Mouse (Mus musculus) heart, adult 2 months (tissue): ENCODE measurements around the gene Rem2. TPM values are rescaled to one million over a fixed set of nuclear protein-coding genes. Genes with fewer than 3 reads are reported as not detected.
A peak's percentile ranks its signal among the peaks of the same experiment; 100 is the strongest.

Experiments
- DNase-seq, 2 experiments: peaks; one replicate each; pipeline ENCODE4 v3.0.0; 2021
- H3K27ac ChIP-seq: fragments of 200-600 bp; 2 replicates; pipeline ENCODE4 v1.8.1; 2022
- H3K27me3 ChIP-seq: fragments of 200-500 bp; 2 replicates; pipeline ENCODE4 v1.6.1; 2012; ENCODE audit warnings: mild to moderate bottlenecking, low read length, inconsistent platforms, mixed read lengths; ENCODE audit not compliant: control insufficient read depth, insufficient read depth
- H3K36me3 ChIP-seq: fragments of 200-500 bp; 2 replicates; pipeline ENCODE4 v1.6.1; 2012; ENCODE audit warnings: low read length, inconsistent platforms; ENCODE audit not compliant: control insufficient read depth, insufficient read depth
- H3K4me1 ChIP-seq: fragments of 200-500 bp; 2 replicates; pipeline ENCODE4 v1.6.1; 2011; ENCODE audit warnings: low read length; ENCODE audit not compliant: control insufficient read depth, insufficient read depth
- H3K4me3 ChIP-seq: fragments of 200-600 bp; 2 replicates; pipeline ENCODE4 v1.8.1; 2022
- H3K79me2 ChIP-seq: fragments of 200-500 bp; replicated peaks from 2 replicates; pipeline ENCODE4 v1.6.1; 2012; ENCODE audit warnings: mild to moderate bottlenecking, inconsistent platforms, low read length, moderate library complexity, mixed read lengths; ENCODE audit not compliant: control insufficient read depth, insufficient read depth
- H3K9ac ChIP-seq: fragments of 200-500 bp; 2 replicates; pipeline ENCODE4 v1.6.1; 2012; ENCODE audit warnings: low read depth, mild to moderate bottlenecking, control low read depth, inconsistent platforms, low read length, mixed read lengths
- CTCF ChIP-seq: fragments of 200-600 bp; IDR thresholded peaks from 2 replicates; pipeline ENCODE4 v1.8.1; 2022; ENCODE audit warnings: antibody characterized with exemption, mild to moderate bottlenecking, moderate library complexity
- EP300 ChIP-seq: fragments of 200-500 bp; IDR thresholded peaks from 2 replicates; pipeline ENCODE4 v1.6.1; 2011; ENCODE audit warnings: low read depth, low read length, control low read depth; ENCODE audit not compliant: insufficient read depth
- POLR2A ChIP-seq: fragments of 200-500 bp; IDR thresholded peaks from 2 replicates; pipeline ENCODE4 v1.6.1; 2011; ENCODE audit warnings: mild to moderate bottlenecking, low read depth, low read length, control low read depth; ENCODE audit not compliant: insufficient read depth
- WGBS: fragments of 180-500 bp; shearing (Covaris S2); methylation state at CpG from one replicate; pipeline ENCODE4 v1.1.7; 2018; 5-methylcytosine and 5-hydroxymethylcytosine counted together
- intact Hi-C: fragments of 180-260 bp; cut with DNase I; formaldehyde crosslinking; loops from one replicate; pipeline ENCODE4 v1.15.1; 2025
- long read RNA-seq: library from polyadenylated mRNA; stranded (forward); transcript quantifications from one replicate; pipeline ENCODE4 v2.0.0, GENCODE M21; 2021
- polyA plus RNA-seq: library from polyadenylated mRNA; depleted of rRNA; stranded (reverse); fragments of >200 nt; gene quantifications from 2 replicates; pipeline ENCODE4 v1.2.3, GENCODE M21; 2012; rRNA removed
- total RNA-seq, 2 experiments: library from RNA; stranded (reverse); gene quantifications; 2 replicates each; pipeline ENCODE4 v1.2.3; 2021

Gene Rem2
- total RNA-seq, result not detected
- not detected in 2 replicates for polyA plus RNA-seq
- long read RNA-seq, result 0 reads

DNA sequence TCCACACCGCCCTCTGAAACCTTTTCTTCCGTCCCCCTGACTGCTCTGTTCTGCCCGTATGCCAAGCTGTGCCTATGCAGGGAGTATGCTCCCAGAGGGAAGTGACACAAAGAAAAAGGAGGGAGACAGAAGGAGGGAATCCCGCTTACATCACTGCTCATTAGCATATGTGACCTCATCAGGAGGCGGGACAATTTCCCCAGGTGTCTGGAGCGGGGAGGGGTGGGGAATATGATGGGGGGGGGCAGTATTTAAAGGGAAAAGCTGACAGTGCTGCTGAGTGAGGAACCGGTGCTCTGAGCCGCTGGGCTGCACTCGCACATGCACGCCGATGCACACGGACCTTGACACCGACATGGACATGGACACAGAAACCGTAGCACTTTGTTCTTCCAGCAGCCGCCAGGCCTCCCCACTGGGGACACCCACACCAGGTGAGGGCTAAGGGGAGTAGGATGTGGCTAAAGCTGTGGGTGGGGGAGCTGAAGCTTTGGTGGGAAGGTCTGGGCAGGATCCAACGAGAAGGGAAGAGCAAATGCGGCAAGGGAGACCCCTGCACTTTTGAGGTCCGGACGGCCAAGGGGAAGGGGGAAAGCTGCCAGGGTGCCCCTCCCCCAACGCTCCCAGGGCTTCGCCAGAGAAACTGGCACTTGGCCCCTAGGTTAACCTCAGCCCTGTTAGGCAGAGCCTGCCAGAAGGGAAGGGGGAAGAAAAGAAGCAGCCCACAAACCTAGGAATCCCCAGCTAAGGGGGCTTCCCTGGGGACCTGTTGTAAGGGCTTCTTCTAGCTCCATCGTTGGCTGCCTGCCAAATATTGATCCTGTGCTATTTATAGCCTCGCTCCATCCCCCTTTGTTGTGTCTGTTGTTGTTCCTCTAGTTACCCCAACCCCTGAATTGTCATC lies at the start of gene Rem2:
Rem2 (plus strand) TSS at position 160 of the 904 bp plus-strand sequence.
- no peak for DNase-seq
- TF ChIP-seq CTCF (no peak), EP300 (no peak), POLR2A (no peak)
- H3K4me3 ChIP-seq, result no peak within 1 kb of the TSS
- 4% methylated on average over 23 of the region's 23 CpGs for WGBS
- H3K27ac ChIP-seq, result no peak within 1 kb of the TSS
- peaks cover 2% of the 10 kb centered on the region; the same call in 1 of the 2 replicates for H3K4me1 ChIP-seq
- H3K27me3 ChIP-seq, result peaks cover 4% of the 10 kb centered on the region
- no peaks in the 10 kb centered on the region for H3K79me2 ChIP-seq
- intact Hi-C loops, result no loop called here
- 0 out of 2 replicates have a peak within 1 kb of the TSS, but pooled peaks have one; percentile 14 for H3K9ac ChIP-seq
- no peaks in the 10 kb centered on the region for H3K36me3 ChIP-seq

DNA sequence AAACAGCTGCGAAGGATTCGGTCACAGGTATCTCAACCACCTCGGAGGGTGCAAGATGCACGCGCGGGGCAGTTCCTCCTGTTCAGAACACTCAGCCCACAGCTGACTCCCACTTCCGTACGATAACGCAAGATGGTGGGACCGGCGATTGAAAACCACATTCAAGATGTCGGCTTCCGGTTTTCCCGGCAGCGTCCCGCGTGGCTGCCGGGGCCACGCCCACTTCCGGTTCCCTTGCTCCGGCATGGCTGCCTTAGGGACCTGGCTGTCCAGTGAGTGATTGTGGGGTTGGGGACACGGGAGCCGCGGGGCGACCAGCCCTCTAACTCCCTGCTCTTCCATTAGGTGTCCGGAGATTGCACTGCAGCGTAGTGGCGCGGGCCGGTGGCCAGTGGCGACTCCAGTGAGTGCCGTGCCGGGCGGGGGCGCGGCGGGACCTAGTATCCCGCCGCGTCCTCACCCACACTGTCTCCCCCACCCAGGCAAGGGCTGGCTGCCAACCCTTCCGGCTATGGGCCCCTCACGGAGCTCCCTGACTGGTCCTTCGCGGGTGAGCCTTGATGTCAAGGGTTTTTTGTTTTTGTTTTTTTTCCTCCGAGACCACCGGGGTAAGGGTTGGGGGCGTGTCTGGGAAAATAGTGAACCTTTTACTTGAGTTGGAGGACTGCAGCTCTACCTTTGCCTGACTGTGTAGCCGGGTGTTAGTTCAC lies 49.1 kb upstream of the Rem2 start, which contains the start of gene Mrpl52:
Mrpl52 (plus strand) TSS at position 221 of the 710 bp plus-strand sequence.
- Histone ChIP-seq H3K4me3 (peak within 1 kb of the TSS; percentile 81), H3K4me1 (peaks cover 7% of the 10 kb centered on the region), H3K27me3 (peaks cover 1% of the 10 kb centered on the region; the same call in 1 of the 2 replicates), H3K9ac (peak within 1 kb of the TSS; percentile 57), H3K36me3 (no peaks in the 10 kb centered on the region), H3K79me2 (no peaks in the 10 kb centered on the region), H3K27ac (peak within 1 kb of the TSS; percentile 81)
- peak; percentile 83; the same call in 1 of the 2 replicates for TF ChIP-seq EP300
- peak; percentile 86 for TF ChIP-seq POLR2A
- no peak for TF ChIP-seq CTCF
- DNase-seq, result peak; percentile 94
- under 1% methylated on average over 48 of the region's 48 CpGs for WGBS
- intact Hi-C loops, result loop anchor here (5.0 kb wide), 2 partner anchors 65 to 170 kb away; partner anchors contain the start of gene Oxa1l

DNA sequence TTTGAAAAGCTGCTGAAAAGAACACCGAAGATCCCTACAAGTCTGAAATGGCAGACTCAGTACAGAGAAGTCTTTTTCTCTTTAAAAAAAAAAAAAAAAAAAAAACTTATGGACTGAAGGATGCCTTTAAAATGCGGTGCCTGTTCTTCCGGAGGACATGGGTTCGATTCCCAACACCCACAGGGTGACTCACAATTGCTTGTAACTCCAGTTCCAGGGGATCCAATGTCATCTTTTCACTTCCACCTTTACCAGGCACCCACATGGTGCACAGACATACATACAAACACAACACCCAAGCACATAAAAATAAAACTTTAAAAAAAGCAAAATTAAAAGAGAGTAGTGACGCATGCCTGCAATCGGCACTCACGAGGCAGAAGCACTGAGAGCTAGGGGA lies 48.2 kb upstream of the Rem2 start:
- Histone ChIP-seq H3K4me1 (peaks cover 7% of the 10 kb centered on the region), H3K9ac (no peak overlapping the region), H3K79me2 (no peaks in the 10 kb centered on the region), H3K27me3 (peaks cover 1% of the 10 kb centered on the region; the same call in 1 of the 2 replicates), H3K27ac (no peak overlapping the region), H3K4me3 (no peak overlapping the region), H3K36me3 (no peaks in the 10 kb centered on the region)
- TF ChIP-seq CTCF (no peak), POLR2A (no peak), EP300 (no peak)
- WGBS, result 82% methylated on average over 7 of the region's 7 CpGs
- intact Hi-C loops, result loop anchor here (5.0 kb wide), 2 partner anchors 65 to 170 kb away; partner anchors contain the start of gene Oxa1l
- no peak for DNase-seq

DNA sequence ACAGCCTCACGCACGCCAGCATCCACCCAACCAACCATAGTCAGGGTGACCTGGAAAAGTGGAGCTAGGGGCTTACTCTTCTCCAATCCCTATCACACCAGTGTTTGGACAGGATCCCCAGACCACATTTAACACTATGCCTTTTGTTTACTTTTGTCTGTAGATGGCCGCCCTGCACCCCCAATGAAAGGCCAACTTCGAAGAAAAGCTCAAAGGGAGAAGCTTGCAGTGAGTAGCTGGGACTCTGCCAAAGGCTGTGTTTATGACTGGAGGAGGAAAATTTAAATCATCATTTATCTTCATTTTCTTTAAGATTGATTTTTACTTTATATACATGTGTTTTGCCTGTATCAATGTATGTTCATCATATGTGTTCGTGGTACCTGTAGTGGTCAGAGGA lies 47.5 kb upstream of the Rem2 start:
- H3K79me2 ChIP-seq, result no peaks in the 10 kb centered on the region
- 88% methylated on average over 5 of the region's 5 CpGs for WGBS
- H3K4me1 ChIP-seq, result peaks cover 10% of the 10 kb centered on the region
- intact Hi-C loops, result loop anchor here (5.0 kb wide), 2 partner anchors 66 to 171 kb away; partner anchors contain the start of gene Oxa1l
- TF ChIP-seq EP300 (no peak), CTCF (no peak), POLR2A (no peak)
- peaks cover 1% of the 10 kb centered on the region; the same call in 1 of the 2 replicates for H3K27me3 ChIP-seq
- H3K4me3 ChIP-seq, result no peak overlapping the region
- H3K9ac ChIP-seq, result no peak overlapping the region
- peak in 1 of 2 experiments; percentile 13 for DNase-seq
- no peaks in the 10 kb centered on the region for H3K36me3 ChIP-seq
- H3K27ac ChIP-seq, result no peak overlapping the region

DNA sequence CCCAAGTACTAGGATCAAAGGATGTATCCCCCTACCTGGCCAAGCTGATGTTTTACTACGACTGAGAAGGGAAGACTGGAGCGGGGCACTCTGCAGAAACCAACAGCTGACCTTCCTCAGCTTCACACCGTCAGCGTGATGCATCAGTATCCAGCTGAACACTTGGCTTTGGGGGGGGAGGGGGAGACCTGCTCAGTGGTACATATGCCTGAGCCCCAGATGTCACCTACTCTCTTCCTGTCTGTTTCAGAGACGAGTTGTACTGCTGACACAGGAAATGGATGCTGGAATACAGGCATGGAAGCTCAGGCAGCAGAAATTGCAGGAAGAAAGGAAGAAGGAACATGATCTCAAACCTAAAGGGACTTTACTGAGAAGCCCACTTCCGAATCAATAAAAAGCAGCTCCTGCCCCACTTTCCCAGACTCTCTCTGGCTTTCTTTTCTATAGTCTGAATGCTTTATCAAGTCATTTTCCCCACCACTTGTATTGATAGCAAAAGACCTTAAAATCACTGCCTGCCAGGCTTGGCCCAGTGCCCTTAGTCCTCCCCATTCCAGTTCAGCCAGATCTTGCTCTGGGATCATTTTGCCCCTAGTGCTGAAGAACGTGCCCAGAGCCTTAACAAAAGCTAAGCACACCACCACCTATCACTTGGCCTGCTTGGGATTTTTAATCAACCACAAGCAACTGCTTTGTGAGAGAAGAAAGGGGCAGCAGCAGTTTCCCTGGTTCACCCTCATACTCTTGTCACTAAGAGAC lies 46.4 kb upstream of the Rem2 start:
- intact Hi-C loops, result loop anchor here (2.0 to 5.0 kb wide), 3 partner anchors 19 to 172 kb away; partner anchors contain the start of gene Oxa1l
- H3K4me1 ChIP-seq, result peaks cover 11% of the 10 kb centered on the region

More for the DNA sequence above, 46.4 kb upstream of the Rem2 start:
- Histone ChIP-seq H3K9ac (no peak overlapping the region), H3K79me2 (no peaks in the 10 kb centered on the region), H3K27ac (no peak overlapping the region), H3K4me3 (no peak overlapping the region), H3K36me3 (no peaks in the 10 kb centered on the region), H3K27me3 (peaks cover 1% of the 10 kb centered on the region; the same call in 1 of the 2 replicates)
- no peak for DNase-seq
- 50% methylated on average over 7 of the region's 7 CpGs for WGBS
- TF ChIP-seq EP300 (no peak), POLR2A (no peak), CTCF (no peak)
